Mouse (Mus musculus) liver, postnatal 0 days (tissue): ENCODE measurements around the gene Anapc16. TPM values are rescaled to one million over a fixed set of nuclear protein-coding genes. Genes with fewer than 3 reads are reported as not detected.

Source experiments
- ATAC-seq: fragments of 200-750 bp; cut with Nextera tagmentation; 2 replicates; pipeline ENCODE4 v1.8.0; 2017; ENCODE audit warnings: mild to moderate bottlenecking, moderate library complexity
- DNase-seq: peaks from one replicate; pipeline ENCODE4 v3.0.0-alpha.2; 2016
- H3K27ac ChIP-seq: fragments of 300-500 bp; sonication (generic); 2 replicates; pipeline ENCODE4 v1.5.1; 2014; ENCODE audit warnings: antibody characterized with exemption, moderate library complexity, mild to moderate bottlenecking, low read depth
- H3K27me3 ChIP-seq: fragments of 300-500 bp; sonication (generic); 2 replicates; pipeline ENCODE4 v1.6.1; 2014; ENCODE audit warnings: low read length, control low read depth, mixed read lengths; ENCODE audit not compliant: insufficient read depth
- H3K36me3 ChIP-seq: fragments of 300-500 bp; sonication (generic); replicated peaks from 2 replicates; pipeline ENCODE4 v1.6.1; 2014; ENCODE audit warnings: mild to moderate bottlenecking, control low read depth, low read length, moderate library complexity, mixed read lengths; ENCODE audit not compliant: insufficient read depth
- H3K4me1 ChIP-seq: fragments of 300-500 bp; sonication (generic); 2 replicates; pipeline ENCODE4 v1.6.1; 2014; ENCODE audit warnings: antibody characterized with exemption, mild to moderate bottlenecking, control low read depth; ENCODE audit not compliant: insufficient read depth
- H3K4me2 ChIP-seq: fragments of 300-500 bp; sonication (generic); 2 replicates; pipeline ENCODE4 v1.6.1; 2014; ENCODE audit warnings: low read depth, mild to moderate bottlenecking, low read length, moderate library complexity, mixed read lengths
- H3K4me3 ChIP-seq: fragments of 300-500 bp; sonication (generic); 2 replicates; pipeline ENCODE4 v1.5.1; 2014; ENCODE audit warnings: low read depth, low read length
- H3K9ac ChIP-seq: fragments of 300-500 bp; sonication (generic); replicated peaks from 2 replicates; pipeline ENCODE4 v1.6.1; 2014; ENCODE audit warnings: mild to moderate bottlenecking, moderate library complexity
- H3K9me3 ChIP-seq: fragments of 300-500 bp; sonication (generic); 2 replicates; pipeline ENCODE4 v1.6.1; 2016; ENCODE audit warnings: mild to moderate bottlenecking, control low read depth, low read length, mixed read lengths
- CTCF ChIP-seq: sonication (generic); IDR thresholded peaks from 2 replicates; pipeline ENCODE4 v1.5.1; 2016; ENCODE audit warnings: antibody characterized with exemption, low read depth
- EP300 ChIP-seq: IDR thresholded peaks from 2 replicates; pipeline ENCODE4 v1.6.1; 2016; ENCODE audit warnings: antibody characterized with exemption, low read depth, mild to moderate bottlenecking
- WGBS: fragments of 180-500 bp; shearing (Covaris S2); extraction: QIAGEN DNeasy Blood & Tissue Kit; methylation state at CpG from one replicate; pipeline ENCODE4 v1.1.7; 2014; ENCODE audit not compliant: insufficient replicate concordance; 5-methylcytosine and 5-hydroxymethylcytosine counted together
- polyA plus RNA-seq: library from polyadenylated mRNA; unstranded; fragments of >200 nt; fragmentation: Nextera tagmentation; extraction: Ambion mirVana; gene quantifications from 2 replicates; pipeline ENCODE4 v1.2.1, GENCODE M21; 2015

Anapc16 gene
- polyA plus RNA-seq, 1 experiment from 2014 or later, result 37.7 TPM

DNA sequence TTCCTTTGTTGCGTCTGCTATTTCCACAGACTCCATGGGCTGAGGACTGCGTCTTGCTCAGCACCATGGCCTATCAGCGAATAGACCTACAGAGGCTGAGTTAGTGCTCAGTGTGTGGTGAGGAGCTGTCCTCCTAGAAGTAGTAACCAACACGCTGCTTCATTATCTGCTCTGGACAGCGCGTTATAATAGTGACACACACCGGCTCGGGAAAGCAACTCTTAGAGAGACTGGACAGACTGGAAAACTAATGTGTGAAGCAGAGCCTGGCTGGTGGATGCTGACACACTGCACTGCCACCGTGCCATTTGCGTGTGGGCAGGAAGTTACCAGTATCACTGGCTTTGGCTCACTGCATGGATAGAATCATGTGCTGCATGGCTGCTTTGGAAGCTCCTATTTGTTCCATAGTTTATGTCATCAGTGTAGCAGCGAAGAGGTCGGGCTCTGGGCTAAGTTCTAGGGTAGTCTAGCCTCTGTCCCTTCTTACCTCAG is 20.5 kb downstream of the Anapc16 start:
- no peak for ATAC-seq
- H3K27ac ChIP-seq, result 0 out of 2 replicates have a peak overlapping the region, but pooled peaks have one; percentile 84

DNA sequence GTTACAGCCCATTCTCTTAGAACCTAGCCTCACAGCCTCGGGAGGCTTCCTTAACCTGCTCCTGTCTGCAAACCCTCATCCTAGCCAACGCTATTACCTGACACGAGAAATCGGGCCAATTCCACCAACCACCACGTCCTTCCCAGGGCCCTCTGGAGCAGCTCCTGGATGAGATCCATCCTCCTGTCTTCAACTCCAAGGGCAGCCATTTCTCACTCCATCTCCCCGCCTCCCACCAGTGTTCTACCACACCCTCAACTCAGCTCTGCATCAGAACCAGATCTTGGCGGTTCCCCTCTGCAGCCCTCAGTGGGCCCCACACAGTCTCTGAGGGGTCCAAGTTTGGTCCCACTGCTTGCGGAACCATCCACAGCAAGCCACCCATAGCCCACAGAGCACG is 21.1 kb downstream of the Anapc16 start:
- peak; percentile 14 for DNase-seq

More for the DNA sequence above, 20.5 kb downstream of the Anapc16 start:
- H3K4me2 ChIP-seq, result no peak overlapping the region
- H3K9ac ChIP-seq, result no peak overlapping the region
- peak; percentile 15 for DNase-seq
- H3K4me1 ChIP-seq, result peaks cover 40% of the 10 kb centered on the region
- no peak overlapping the region for H3K4me3 ChIP-seq
- H3K27me3 ChIP-seq, result no peaks in the 10 kb centered on the region
- TF ChIP-seq CTCF, result no peak
- TF ChIP-seq EP300, result no peak
- H3K36me3 ChIP-seq, result peaks cover 19% of the 10 kb centered on the region
- H3K9me3 ChIP-seq, result no peaks in the 10 kb centered on the region
- 72% methylated on average over 12 of the region's 12 CpGs for WGBS

DNA sequence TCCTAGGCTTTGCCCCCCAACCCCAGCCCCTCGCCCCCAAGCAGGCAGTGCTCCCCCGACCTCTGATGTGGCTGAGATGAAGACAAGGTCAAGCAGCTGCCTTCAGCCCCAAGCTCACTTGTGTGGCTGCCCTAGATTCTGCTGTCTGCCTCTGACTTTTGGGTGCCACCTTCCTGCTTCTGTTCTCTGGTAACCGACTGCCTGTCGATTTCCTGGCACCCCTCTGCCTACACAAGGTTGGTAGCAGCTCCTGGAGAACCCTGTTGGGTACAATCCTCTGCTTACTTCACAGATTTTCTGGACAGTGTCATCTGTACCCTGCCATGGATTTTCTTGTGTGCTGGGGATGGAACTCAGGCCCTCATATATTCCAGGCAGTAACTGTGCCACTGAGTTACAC is 21.6 kb downstream of the Anapc16 start:
- H3K4me1 ChIP-seq, result peaks cover 40% of the 10 kb centered on the region
- TF ChIP-seq EP300, result no peak
- no peak for TF ChIP-seq CTCF
- peak overlapping the region; percentile 84 for H3K27ac ChIP-seq
- peaks cover 11% of the 10 kb centered on the region; the same call in 1 of the 2 replicates for H3K36me3 ChIP-seq
- 33% methylated on average over 4 of the region's 4 CpGs for WGBS
- DNase-seq (no peak), ATAC-seq (no peak)
- no peaks in the 10 kb centered on the region for H3K9me3 ChIP-seq
- no peak overlapping the region for H3K4me2 ChIP-seq
- H3K27me3 ChIP-seq, result no peaks in the 10 kb centered on the region
- H3K9ac ChIP-seq, result peak overlapping the region; percentile 6; the same call in 1 of the 2 replicates
- no peak overlapping the region for H3K4me3 ChIP-seq

More for the DNA sequence above, 21.1 kb downstream of the Anapc16 start:
- Histone ChIP-seq H3K4me1 (peaks cover 40% of the 10 kb centered on the region), H3K27me3 (no peaks in the 10 kb centered on the region), H3K9me3 (no peaks in the 10 kb centered on the region), H3K36me3 (peaks cover 14% of the 10 kb centered on the region), H3K27ac (peak overlapping the region; percentile 84), H3K4me2 (no peak overlapping the region), H3K4me3 (no peak overlapping the region), H3K9ac (no peak overlapping the region; the same call in 1 of the 2 replicates)
- TF ChIP-seq EP300 (no peak), CTCF (no peak)
- whole genome bisulfite sequencing, result 77% methylated on average over 9 of the region's 9 CpGs
- no peak for ATAC-seq

DNA sequence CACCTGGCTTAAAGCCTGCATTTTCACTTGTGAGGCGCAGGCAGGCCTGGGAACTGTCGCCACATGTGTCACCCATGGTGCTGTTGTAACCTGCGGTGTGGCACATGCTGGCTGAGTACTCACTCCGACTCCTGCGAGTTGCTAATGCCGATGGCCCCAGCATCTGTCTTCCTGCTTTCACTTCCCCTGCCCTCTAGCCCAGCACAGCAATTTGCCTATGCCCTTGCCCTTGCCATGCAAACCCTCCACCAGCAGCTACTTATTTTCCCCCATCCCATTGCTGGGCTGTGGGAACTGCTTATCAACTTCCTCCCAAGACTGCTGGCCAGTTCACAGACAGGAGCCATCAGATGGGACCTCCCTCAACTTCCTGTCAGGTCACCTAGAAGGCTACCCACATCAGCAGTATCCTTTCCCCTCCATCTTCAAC is 22.1 kb downstream of the Anapc16 start:
- Histone ChIP-seq H3K4me3 (no peak overlapping the region), H3K9ac (peak overlapping the region; percentile 6), H3K4me2 (no peak overlapping the region), H3K36me3 (peaks cover 6% of the 10 kb centered on the region; the same call in 1 of the 2 replicates), H3K9me3 (no peaks in the 10 kb centered on the region), H3K4me1 (peaks cover 40% of the 10 kb centered on the region), H3K27ac (peak overlapping the region; percentile 84), H3K27me3 (no peaks in the 10 kb centered on the region)
- WGBS, result 37% methylated on average over 6 of the region's 6 CpGs
- ATAC-seq, result peak; percentile 28
- TF ChIP-seq EP300 (peak; percentile 31; the same call in 1 of the 2 replicates), CTCF (0 out of 2 replicates have a peak, but pooled peaks have one; percentile 5)
- DNase-seq, result peak; percentile 65

DNA sequence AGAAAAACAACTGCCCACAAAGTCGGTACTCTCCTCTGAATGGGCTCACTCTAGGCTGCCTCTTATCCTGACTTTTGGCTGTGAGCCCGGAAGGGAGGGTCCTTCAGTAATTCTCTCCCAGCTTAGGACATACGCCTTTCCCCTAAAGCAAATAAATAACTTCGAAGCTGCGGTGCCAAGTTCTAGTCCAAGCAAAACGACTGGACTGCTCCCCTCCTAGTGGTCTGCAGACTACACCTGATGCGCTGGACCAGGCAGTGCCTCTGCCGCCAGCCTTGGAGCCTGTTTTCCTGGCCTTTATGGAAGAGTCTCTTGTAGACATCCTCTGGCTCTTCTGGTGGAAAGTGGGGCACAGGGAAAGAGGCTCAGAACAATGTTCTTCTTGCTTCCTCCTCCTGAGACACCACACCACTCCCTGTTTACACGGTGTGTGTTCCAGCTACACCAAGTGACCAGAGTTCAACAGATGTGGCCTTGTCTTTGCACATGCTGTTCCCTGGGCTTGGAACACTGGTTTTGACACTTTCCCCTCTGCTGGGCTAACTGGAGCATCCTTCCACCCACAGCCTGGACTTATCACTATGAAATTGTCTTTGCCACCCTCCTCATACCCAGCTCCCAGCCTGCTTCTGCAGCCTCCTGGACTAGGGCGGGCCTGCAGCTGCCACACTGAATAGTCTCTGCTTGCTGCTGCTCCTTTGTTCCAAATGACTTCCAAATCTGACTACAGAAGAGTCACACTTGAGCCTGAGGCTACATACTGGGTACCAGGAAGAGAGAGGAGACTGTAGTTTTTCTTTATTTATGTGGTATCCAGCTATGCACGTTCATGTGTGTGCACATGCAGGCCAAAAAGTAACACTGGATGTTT is 23.8 kb downstream of the Anapc16 start:
- peak; percentile 78 for DNase-seq
- peak; percentile 68 for ATAC-seq
- H3K27me3 ChIP-seq, result no peaks in the 10 kb centered on the region
- no peak overlapping the region for H3K4me3 ChIP-seq
- H3K9me3 ChIP-seq, result no peaks in the 10 kb centered on the region
- no peak overlapping the region for H3K4me2 ChIP-seq
- TF ChIP-seq CTCF (no peak), EP300 (peak; percentile 79)
- no peaks in the 10 kb centered on the region for H3K36me3 ChIP-seq
- peaks cover 53% of the 10 kb centered on the region for H3K4me1 ChIP-seq
- H3K27ac ChIP-seq, result peak overlapping the region; percentile 84
- H3K9ac ChIP-seq, result 0 out of 2 replicates have a peak overlapping the region, but pooled peaks have one; percentile 8
- 45% methylated on average over 11 of the region's 11 CpGs for WGBS

DNA sequence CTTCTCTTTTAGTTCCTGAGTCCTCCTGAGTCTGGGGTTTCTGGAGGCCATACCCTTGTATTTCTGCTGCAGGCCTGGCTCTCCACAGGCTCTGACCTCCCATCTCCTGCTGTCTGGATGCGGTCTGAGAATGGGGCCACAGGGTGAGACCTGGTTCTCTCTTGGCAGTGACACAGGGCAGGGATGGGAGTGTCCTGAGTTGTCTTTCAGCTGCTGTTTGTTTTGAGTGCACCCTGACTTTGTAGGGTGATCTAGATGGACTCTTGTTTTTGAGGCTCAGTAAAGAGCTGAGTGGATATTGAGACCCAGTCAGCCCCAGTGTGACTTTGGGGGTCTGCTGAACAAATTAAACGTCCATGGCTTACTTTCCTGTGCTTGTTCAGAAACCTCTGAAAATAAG is 24.5 kb downstream of the Anapc16 start:
- no peak overlapping the region for H3K4me2 ChIP-seq

More for the DNA sequence above, 24.5 kb downstream of the Anapc16 start:
- Histone ChIP-seq H3K9me3 (no peaks in the 10 kb centered on the region), H3K36me3 (no peaks in the 10 kb centered on the region), H3K27me3 (no peaks in the 10 kb centered on the region), H3K9ac (0 out of 2 replicates have a peak overlapping the region, but pooled peaks have one; percentile 8), H3K4me1 (peaks cover 60% of the 10 kb centered on the region), H3K27ac (peak overlapping the region; percentile 84), H3K4me3 (no peak overlapping the region)
- no peak for TF ChIP-seq EP300
- no peak for TF ChIP-seq CTCF
- 54% methylated on average over 2 of the region's 2 CpGs for WGBS
- ATAC-seq (peak; percentile 26), DNase-seq (no peak)
